Mouse (Mus musculus): ENCODE results near the gene Rslcan18.
"Not testable (repeated sequence)": the region's sequence is repeated elsewhere in the genome, so short reads cannot be mapped to it uniquely, and the experiment has no call there.

Rslcan18 gene

GRCm38 (mm10) chr13:67116163-67116562 lies at the start of gene Rslcan18:
TSS of gene Rslcan18 (minus strand) at chr13:67116263.
- DNase-seq, result not testable (repeated sequence)

GRCm38 (mm10) chr13:67128038-67128721 lies 12.1 kb upstream of the Rslcan18 start:
- peak; percentile 90 for DNase-seq

- DNase-seq, result not testable (repeated sequence)
Observed at GRCm38 (mm10) chr13:67127507-67127906, 11.4 kb upstream of the Rslcan18 start.

GRCm38 (mm10) chr13:67124460-67124859 lies 8.4 kb upstream of the Rslcan18 start:
- DNase-seq, result no peak

- not testable (repeated sequence) for DNase-seq
Observed at GRCm38 (mm10) chr13:67121360-67121759, 5.3 kb upstream of the Rslcan18 start, which contains the start of gene Zfp759. TSS of gene Zfp759 (plus strand) at chr13:67121660.

DNA sequence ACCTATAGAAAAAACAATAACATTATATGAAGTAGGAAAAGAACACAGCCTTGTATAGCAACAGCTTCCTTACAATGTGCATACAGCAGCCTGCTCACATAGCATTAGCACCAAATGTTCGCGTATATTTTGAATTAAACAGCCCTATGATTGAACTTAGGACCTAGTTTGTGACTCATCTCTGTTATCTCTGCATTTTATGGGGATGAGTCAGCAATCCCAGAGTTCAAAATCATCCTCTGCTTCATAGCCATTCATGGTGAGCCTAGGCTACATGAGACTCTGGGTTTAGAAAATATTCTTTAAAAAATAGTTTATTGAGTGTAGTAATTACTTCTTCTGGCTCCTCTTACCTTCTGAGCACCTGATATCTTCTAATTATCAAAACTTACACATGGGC lies 2.8 kb downstream of the Rslcan18 start:
- no peak for DNase-seq

GRCm38 (mm10) chr13:67112096-67112495 lies 4.0 kb downstream of the Rslcan18 start:
- DNase-seq, result no peak

DNA sequence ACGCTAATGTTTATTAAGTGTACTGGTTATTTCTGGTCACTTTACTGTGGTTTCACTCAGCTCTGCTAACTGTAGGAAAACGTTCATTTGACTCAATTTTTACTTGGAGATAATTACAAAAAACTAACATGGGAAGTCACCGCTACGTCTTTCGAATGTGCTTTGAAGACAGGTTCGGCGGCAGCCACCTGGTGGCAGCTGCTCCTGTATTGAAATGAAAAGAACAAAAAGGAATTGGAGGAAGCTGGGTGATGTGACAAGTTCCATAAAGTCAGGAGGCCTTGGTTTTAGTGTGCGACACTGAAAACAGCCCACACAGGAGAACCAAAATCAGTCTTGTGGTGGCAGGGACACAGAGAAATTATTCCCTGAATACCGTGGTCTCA lies 7.2 kb downstream of the Rslcan18 start:
- DNase-seq, result no peak

DNA sequence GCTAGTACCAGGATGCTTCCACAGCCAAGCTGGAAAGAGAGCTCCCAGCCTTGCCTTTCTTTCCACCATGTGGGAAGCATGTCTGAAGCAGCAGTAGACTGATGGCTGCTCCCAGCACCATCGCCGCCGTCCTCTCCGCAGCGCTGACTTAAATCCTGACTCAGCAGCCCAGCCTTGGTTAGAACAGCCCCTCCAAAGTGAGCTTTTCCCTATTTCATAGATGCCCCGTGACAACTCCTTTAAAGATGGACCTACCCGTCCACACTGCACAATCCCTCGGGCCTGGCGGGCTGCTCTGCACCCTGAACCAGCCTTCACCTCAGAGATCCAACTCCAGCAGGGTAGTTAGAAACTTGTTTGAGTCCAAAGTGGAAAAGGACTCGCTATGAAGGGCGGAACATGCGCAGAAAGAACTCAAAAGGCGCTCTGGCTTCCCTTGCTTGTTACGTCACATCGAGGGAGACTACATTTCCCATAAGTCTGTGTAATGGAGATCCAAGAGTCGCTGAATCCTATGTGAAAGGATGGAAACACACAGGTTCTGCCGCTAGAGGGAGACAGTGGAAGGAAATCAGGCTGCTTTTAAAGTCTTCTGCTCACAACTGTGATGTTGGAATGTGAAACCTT lies 7.8 kb downstream of the Rslcan18 start, which contains the start of gene Gm28557:
TSS of gene Gm28557 (minus strand) at position 411 of the 627 bp plus-strand sequence.
- DNase-seq, result peak; percentile 97

- DNase-seq, result no peak
Observed at GRCm38 (mm10) chr13:67107681-67108080, 8.4 kb downstream of the Rslcan18 start.

- no peak for DNase-seq
Observed at GRCm38 (mm10) chr13:67097876-67098275, 18.2 kb downstream of the Rslcan18 start, which contains the start of gene Zfp708. TSS of gene Zfp708 (minus strand) at chr13:67097976.

DNA sequence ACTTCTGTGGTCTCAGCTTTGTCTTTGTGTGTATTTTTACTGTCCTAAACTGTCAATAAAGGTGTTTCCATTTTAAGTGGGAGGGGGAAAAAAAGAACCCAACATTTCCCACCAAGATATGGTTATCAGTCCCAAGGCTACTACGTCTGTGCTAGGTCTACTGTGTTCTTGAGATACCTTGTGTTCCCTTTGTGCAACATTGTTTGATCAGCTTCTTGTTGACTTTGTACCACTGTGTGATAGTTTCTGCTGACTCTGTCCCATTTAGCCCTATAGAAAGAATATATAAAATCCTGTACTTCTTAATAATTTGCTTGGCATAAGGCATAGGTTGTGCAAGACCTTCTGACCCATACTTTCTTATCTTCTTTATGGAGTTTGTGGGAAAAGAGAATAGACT lies 25.9 kb downstream of the Rslcan18 start:
- DNase-seq, result no peak

- DNase-seq, result no peak
Observed at GRCm38 (mm10) chr13:67081946-67082345, 34.1 kb downstream of the Rslcan18 start.

GRCm38 (mm10) chr13:67081142-67081713 lies 34.8 kb downstream of the Rslcan18 start:
- peak; percentile 77 for DNase-seq

- no peak for DNase-seq
Observed at GRCm38 (mm10) chr13:67077244-67077643, 38.8 kb downstream of the Rslcan18 start.

GRCm38 (mm10) chr13:67072786-67073185 lies 43.3 kb downstream of the Rslcan18 start:
- DNase-seq, result no peak

- no peak for DNase-seq
Observed at GRCm38 (mm10) chr13:67065386-67065785, 50.7 kb downstream of the Rslcan18 start.

- no peak for DNase-seq
Observed at GRCm38 (mm10) chr13:67062427-67062826, 53.6 kb downstream of the Rslcan18 start.

DNA sequence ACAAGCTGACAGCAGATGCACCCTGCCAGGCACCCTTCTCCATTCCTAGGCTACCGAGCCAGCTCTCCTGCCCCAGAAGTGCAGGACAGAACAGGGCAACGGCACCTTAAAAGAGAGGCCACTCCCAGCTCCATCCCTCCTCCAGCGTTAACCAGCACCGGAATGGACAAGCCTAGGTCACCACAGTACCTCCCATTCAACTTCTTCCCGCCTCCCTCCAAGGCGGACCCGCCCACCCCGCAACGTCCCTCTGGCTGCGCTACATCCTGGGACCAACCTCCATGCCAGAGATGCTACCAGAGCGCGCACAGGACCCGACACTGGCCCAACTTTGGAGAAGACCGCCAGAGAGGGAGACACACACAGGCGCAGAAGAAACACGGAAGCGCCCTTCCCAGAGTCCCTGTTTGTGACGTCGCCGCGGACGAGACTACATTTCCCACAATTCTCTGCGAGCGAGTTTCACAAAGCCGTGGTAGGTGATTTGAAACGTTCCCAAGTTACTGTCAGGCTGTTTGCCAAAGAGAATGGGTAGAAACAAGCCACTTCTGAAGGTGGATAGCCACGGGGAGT lies 55.2 kb downstream of the Rslcan18 start, which contains the start of gene Zfp712:
TSS of gene Zfp712 (minus strand) at position 385 of the 573 bp plus-strand sequence.
- peak; percentile 94 for DNase-seq

GRCm38 (mm10) chr13:67060161-67060785 lies 55.8 kb downstream of the Rslcan18 start:
- no peak for DNase-seq

Measured in layer of hippocampus, adult 9-11 months (tissue).